Mouse (Mus musculus): ENCODE measurements around the gene Mthfd1l. TPM values are rescaled to one million over a fixed set of nuclear protein-coding genes. Genes with fewer than 3 reads are reported as not detected.
A peak's percentile ranks its signal among the peaks of the same experiment; 100 is the strongest.
"Not testable (repeated sequence)": the region's sequence is repeated elsewhere in the genome, so short reads cannot be mapped to it uniquely, and the experiment has no call there.

The Mthfd1l gene
- polyA plus RNA-seq, 1 experiment = 1.6 TPM

- TF ChIP-seq CTCF (IDR thresholded peaks at IDR 0.05; ENCODE audit: control insufficient read depth, insufficient read depth, insufficient replicate concordance, low read depth, low read length) (no peak), POLR2A (IDR thresholded peaks at IDR 0.05; ENCODE audit: control insufficient read depth, low read depth, low read length) (no peak)
- Histone ChIP-seq H3K4me1 (ENCODE audit: control insufficient read depth, insufficient read depth, low read length) (no peaks in the 10 kb centered on the region), H3K36me3 (ENCODE audit: control insufficient read depth, insufficient read depth, low read length) (no peaks in the 10 kb centered on the region), H3K27ac (ENCODE audit: control insufficient read depth, insufficient read depth, low read depth, low read length) (no peak overlapping the region), H3K4me3 (ENCODE audit: control insufficient read depth, low read depth, low read length) (no peak overlapping the region), H3K27me3 (ENCODE audit: control insufficient read depth, insufficient read depth, low read length) (no peaks in the 10 kb centered on the region)
Measured at GRCm38 (mm10) chr10:4198978-4199377, 226.1 kb downstream of the Mthfd1l start.

DNA sequence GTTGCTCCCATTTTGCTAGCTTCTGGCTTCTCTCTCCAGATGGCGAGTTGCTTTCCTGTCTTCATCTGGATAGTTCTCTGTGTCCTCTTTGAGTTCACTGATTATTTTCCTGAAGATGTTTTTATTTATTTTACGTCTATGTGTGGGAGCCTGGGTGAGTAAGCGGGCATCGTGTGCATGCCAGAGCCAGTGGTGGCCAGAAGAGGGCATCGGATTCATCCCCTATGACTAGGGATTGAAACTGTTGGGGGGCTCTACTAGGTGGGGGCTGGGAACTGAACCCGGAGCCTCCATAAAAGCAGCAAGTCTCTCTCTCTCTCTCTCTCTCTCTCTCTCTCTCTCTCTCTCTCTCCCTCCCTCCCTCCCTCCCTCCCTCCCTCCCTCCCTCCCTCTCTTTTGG lies 227.0 kb downstream of the Mthfd1l start:
- Histone ChIP-seq H3K27me3 (ENCODE audit: control insufficient read depth, insufficient read depth, low read length) (no peaks in the 10 kb centered on the region), H3K36me3 (ENCODE audit: control insufficient read depth, insufficient read depth, low read length) (no peaks in the 10 kb centered on the region), H3K4me3 (ENCODE audit: control insufficient read depth, low read depth, low read length) (no peak overlapping the region), H3K4me1 (ENCODE audit: control insufficient read depth, insufficient read depth, low read length) (no peaks in the 10 kb centered on the region), H3K27ac (ENCODE audit: control insufficient read depth, insufficient read depth, low read depth, low read length) (no peak overlapping the region)
- no peak for TF ChIP-seq POLR2A (IDR thresholded peaks at IDR 0.05; ENCODE audit: control insufficient read depth, low read depth, low read length)
- no peak for TF ChIP-seq CTCF (IDR thresholded peaks at IDR 0.05; ENCODE audit: control insufficient read depth, insufficient read depth, insufficient replicate concordance, low read depth, low read length)

DNA sequence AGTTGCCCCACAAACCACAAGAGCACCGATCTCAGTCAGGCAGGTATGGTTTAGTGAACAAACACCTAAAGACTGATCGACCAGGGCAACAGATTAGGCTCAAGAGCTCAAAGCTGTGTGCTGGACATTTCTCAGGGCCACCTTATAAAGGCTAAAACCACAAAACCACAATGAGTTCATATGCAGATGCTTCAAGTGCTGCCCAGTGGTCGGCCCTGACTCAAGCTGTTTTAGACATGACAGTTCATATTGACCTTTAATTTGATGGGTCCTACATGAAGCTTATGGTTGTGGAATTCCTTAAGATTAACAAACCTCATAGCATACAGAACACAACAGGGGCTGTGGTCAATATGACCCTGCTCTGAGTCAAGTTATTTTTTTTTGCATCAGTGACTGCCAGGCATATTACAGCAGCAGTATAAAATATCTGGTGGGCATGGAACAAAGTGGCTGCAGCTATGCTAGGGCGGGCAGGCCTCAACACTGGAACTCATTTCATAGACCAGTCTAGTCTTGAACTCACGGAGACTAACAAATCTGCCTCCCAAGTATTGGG lies 227.7 kb downstream of the Mthfd1l start:
- Histone ChIP-seq H3K36me3 (ENCODE audit: control insufficient read depth, insufficient read depth, low read length) (no peaks in the 10 kb centered on the region), H3K4me3 (ENCODE audit: control insufficient read depth, low read depth, low read length) (no peak overlapping the region), H3K27me3 (ENCODE audit: control insufficient read depth, insufficient read depth, low read length) (no peaks in the 10 kb centered on the region), H3K4me1 (ENCODE audit: control insufficient read depth, insufficient read depth, low read length) (no peaks in the 10 kb centered on the region), H3K27ac (ENCODE audit: control insufficient read depth, insufficient read depth, low read depth, low read length) (no peak overlapping the region)
- no peak for TF ChIP-seq POLR2A (IDR thresholded peaks at IDR 0.05; ENCODE audit: control insufficient read depth, low read depth, low read length)
- TF ChIP-seq CTCF (IDR thresholded peaks at IDR 0.05; ENCODE audit: control insufficient read depth, insufficient read depth, insufficient replicate concordance, low read depth, low read length) = no peak

- H3K4me3 ChIP-seq (ENCODE audit: control insufficient read depth, low read depth, low read length) = no peak overlapping the region
- TF ChIP-seq POLR2A (IDR thresholded peaks at IDR 0.05; ENCODE audit: control insufficient read depth, low read depth, low read length) (no peak), CTCF (IDR thresholded peaks at IDR 0.05; ENCODE audit: control insufficient read depth, insufficient read depth, insufficient replicate concordance, low read depth, low read length) (no peak)
- no peaks in the 10 kb centered on the region for H3K4me1 ChIP-seq (ENCODE audit: control insufficient read depth, insufficient read depth, low read length)
- H3K27me3 ChIP-seq (ENCODE audit: control insufficient read depth, insufficient read depth, low read length) = no peaks in the 10 kb centered on the region
- no peak overlapping the region for H3K27ac ChIP-seq (ENCODE audit: control insufficient read depth, insufficient read depth, low read depth, low read length)
- no peaks in the 10 kb centered on the region for H3K36me3 ChIP-seq (ENCODE audit: control insufficient read depth, insufficient read depth, low read length)
Measured at GRCm38 (mm10) chr10:4201141-4201540, 228.2 kb downstream of the Mthfd1l start.

- H3K36me3 ChIP-seq (ENCODE audit: control insufficient read depth, insufficient read depth, low read length); H3K27ac ChIP-seq (ENCODE audit: control insufficient read depth, insufficient read depth, low read depth, low read length); H3K27me3 ChIP-seq (ENCODE audit: control insufficient read depth, insufficient read depth, low read length); H3K4me3 ChIP-seq (ENCODE audit: control insufficient read depth, low read depth, low read length); H3K4me1 ChIP-seq (ENCODE audit: control insufficient read depth, insufficient read depth, low read length): not testable (repeated sequence)
Measured at GRCm38 (mm10) chr10:4203651-4204050, 230.7 kb downstream of the Mthfd1l start.

GRCm38 (mm10) chr10:4209040-4209439 lies 236.1 kb downstream of the Mthfd1l start:
- Histone ChIP-seq H3K27ac (ENCODE audit: control insufficient read depth, insufficient read depth, low read depth, low read length) (no peak overlapping the region), H3K36me3 (ENCODE audit: control insufficient read depth, insufficient read depth, low read length) (no peaks in the 10 kb centered on the region), H3K27me3 (ENCODE audit: control insufficient read depth, insufficient read depth, low read length) (no peaks in the 10 kb centered on the region), H3K4me3 (ENCODE audit: control insufficient read depth, low read depth, low read length) (no peak overlapping the region), H3K4me1 (ENCODE audit: control insufficient read depth, insufficient read depth, low read length) (peaks cover 6% of the 10 kb centered on the region)
- TF ChIP-seq POLR2A (IDR thresholded peaks at IDR 0.05; ENCODE audit: control insufficient read depth, low read depth, low read length) = no peak
- no peak for TF ChIP-seq CTCF (IDR thresholded peaks at IDR 0.05; ENCODE audit: control insufficient read depth, insufficient read depth, insufficient replicate concordance, low read depth, low read length)

- no peak overlapping the region for H3K27ac ChIP-seq (ENCODE audit: control insufficient read depth, insufficient read depth, low read depth, low read length)
Measured at GRCm38 (mm10) chr10:4210313-4211066, 237.6 kb downstream of the Mthfd1l start.

More at GRCm38 (mm10) chr10:4210313-4211066, 237.6 kb downstream of the Mthfd1l start:
- Histone ChIP-seq H3K4me1 (ENCODE audit: control insufficient read depth, insufficient read depth, low read length) (peaks cover 6% of the 10 kb centered on the region), H3K4me3 (ENCODE audit: control insufficient read depth, low read depth, low read length) (peak overlapping the region; percentile 29), H3K27me3 (ENCODE audit: control insufficient read depth, insufficient read depth, low read length) (no peaks in the 10 kb centered on the region), H3K36me3 (ENCODE audit: control insufficient read depth, insufficient read depth, low read length) (no peaks in the 10 kb centered on the region)
- TF ChIP-seq POLR2A (IDR thresholded peaks at IDR 0.05; ENCODE audit: control insufficient read depth, low read depth, low read length) = no peak
